Mouse (Mus musculus) heart, postnatal 0 days (tissue): ENCODE results near the gene Eef1a2. TPM values are rescaled to one million over a fixed set of nuclear protein-coding genes. Genes with fewer than 3 reads are reported as not detected.

Experiments used
- ATAC-seq: fragments of 200-750 bp; cut with Nextera tagmentation; 2 replicates; pipeline ENCODE4 v1.8.0; 2017; ENCODE audit warnings: low read depth, moderate number of reproducible peaks, moderate library complexity; ENCODE audit not compliant: insufficient read depth
- DNase-seq: peaks from one replicate; pipeline ENCODE4 v3.0.0-alpha.2; 2016; ENCODE audit warnings: low spot score
- H3K27ac ChIP-seq: fragments of 300-500 bp; sonication (generic); 2 replicates; pipeline ENCODE4 v1.5.1; 2014; ENCODE audit warnings: low read depth, mild to moderate bottlenecking
- H3K27me3 ChIP-seq: fragments of 300-500 bp; sonication (generic); 2 replicates; pipeline ENCODE4 v1.6.1; 2014; ENCODE audit warnings: low read length, mixed read lengths; ENCODE audit not compliant: control insufficient read depth, insufficient read depth
- H3K36me3 ChIP-seq: fragments of 300-500 bp; sonication (generic); replicated peaks from 2 replicates; pipeline ENCODE4 v1.6.1; 2014; ENCODE audit warnings: low read length, mixed read lengths; ENCODE audit not compliant: control insufficient read depth, insufficient read depth
- H3K4me1 ChIP-seq: fragments of 300-500 bp; sonication (generic); 2 replicates; pipeline ENCODE4 v1.6.1; 2014; ENCODE audit warnings: antibody characterized with exemption; ENCODE audit not compliant: control insufficient read depth, insufficient read depth
- H3K4me2 ChIP-seq: fragments of 300-500 bp; sonication (generic); 2 replicates; pipeline ENCODE4 v1.6.1; 2014; ENCODE audit warnings: low read depth, mild to moderate bottlenecking, low read length, moderate library complexity
- H3K4me3 ChIP-seq: fragments of 300-500 bp; sonication (generic); 2 replicates; pipeline ENCODE4 v1.5.1; 2014; ENCODE audit warnings: low read depth, low read length
- H3K9ac ChIP-seq: fragments of 300-500 bp; sonication (generic); replicated peaks from 2 replicates; pipeline ENCODE4 v1.6.1; 2014; ENCODE audit warnings: low read depth, low read length, mixed read lengths
- H3K9me3 ChIP-seq: fragments of 300-500 bp; sonication (generic); replicated peaks from 2 replicates; pipeline ENCODE4 v1.6.1; 2016; ENCODE audit warnings: low read length; ENCODE audit not compliant: control insufficient read depth
- CTCF ChIP-seq: IDR thresholded peaks from 2 replicates; pipeline ENCODE4 v1.5.1; 2016; ENCODE audit warnings: antibody characterized with exemption, control low read depth, low read depth
- EP300 ChIP-seq: IDR thresholded peaks from 2 replicates; pipeline ENCODE4 v1.6.1; 2016; ENCODE audit warnings: antibody characterized with exemption, low read depth
- WGBS: fragments of 180-500 bp; shearing (Covaris S2); extraction: QIAGEN DNeasy Blood & Tissue Kit; methylation state at CpG from one replicate; pipeline ENCODE4 v1.1.7; 2014; 5-methylcytosine and 5-hydroxymethylcytosine counted together
- polyA plus RNA-seq: library from polyadenylated mRNA; unstranded; fragments of >200 nt; fragmentation: Nextera tagmentation; extraction: Ambion mirVana; gene quantifications from 2 replicates; pipeline ENCODE4 v1.2.1, GENCODE M21; 2015
- total RNA-seq: library from RNA; depleted of rRNA; stranded (reverse); fragments of >200 nt; gene quantifications from 2 replicates; pipeline ENCODE4 v1.2.3, GENCODE M21; 2014; ENCODE audit warnings: low replicate concordance; rRNA removed

Eef1a2 gene
- total and polyA plus RNA-seq, 2 experiments from 2014 or later: 19.9 to 291 TPM

- H3K4me1 ChIP-seq: no peaks in the 10 kb centered on the region
- H3K27ac ChIP-seq: no peak overlapping the region
- H3K36me3 ChIP-seq: no peaks in the 10 kb centered on the region
- no peaks in the 10 kb centered on the region for H3K9me3 ChIP-seq
- no peak overlapping the region for H3K4me3 ChIP-seq
- 82% methylated on average over 1 of the region's 1 CpGs for WGBS
- no peaks in the 10 kb centered on the region for H3K27me3 ChIP-seq
- H3K4me2 ChIP-seq: no peak overlapping the region
- ATAC-seq (no peak), DNase-seq (no peak)
- H3K9ac ChIP-seq: no peak overlapping the region
- TF ChIP-seq EP300: no peak
- TF ChIP-seq CTCF: no peak
These were observed 45.1 kb downstream of the Eef1a2 start for GRCm38 (mm10) chr2:181111665-181112064.

- TF ChIP-seq CTCF: no peak
- no peak for TF ChIP-seq EP300
- no peak for ATAC-seq
- no peak for DNase-seq
- Histone ChIP-seq H3K4me1 (no peaks in the 10 kb centered on the region), H3K36me3 (no peaks in the 10 kb centered on the region), H3K27me3 (no peaks in the 10 kb centered on the region), H3K27ac (no peak overlapping the region), H3K9me3 (no peaks in the 10 kb centered on the region), H3K4me2 (no peak overlapping the region), H3K4me3 (no peak overlapping the region), H3K9ac (no peak overlapping the region)
- WGBS: 31% methylated on average over 2 of the region's 2 CpGs
These were observed 52.7 kb downstream of the Eef1a2 start for GRCm38 (mm10) chr2:181104111-181104510.

DNA sequence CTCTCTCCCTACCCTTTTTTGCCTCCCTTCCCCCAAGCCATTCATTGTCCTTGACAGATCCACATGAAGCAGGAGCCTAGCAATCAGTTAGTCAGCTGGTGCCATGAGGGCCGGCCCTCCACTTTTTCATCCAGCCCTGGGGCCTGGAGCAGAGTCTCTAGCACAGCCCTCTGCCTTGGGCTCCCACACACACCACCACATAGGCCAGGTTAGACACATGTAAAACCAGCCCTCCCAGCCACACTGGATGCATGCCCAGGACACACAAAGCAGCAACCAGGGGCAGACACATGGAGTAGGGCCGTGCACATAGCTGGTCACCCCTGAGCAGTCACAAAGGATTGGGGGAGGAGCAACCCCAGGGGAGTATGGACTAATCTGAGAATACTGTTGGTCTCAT is 54.7 kb downstream of the Eef1a2 start:
- no peak for ATAC-seq
- DNase-seq: no peak
- Histone ChIP-seq H3K4me2 (no peak overlapping the region), H3K4me1 (no peaks in the 10 kb centered on the region), H3K36me3 (no peaks in the 10 kb centered on the region), H3K27me3 (no peaks in the 10 kb centered on the region), H3K9me3 (no peaks in the 10 kb centered on the region), H3K9ac (no peak overlapping the region), H3K27ac (no peak overlapping the region), H3K4me3 (no peak overlapping the region)
- WGBS: 51% methylated on average over 2 of the region's 2 CpGs
- TF ChIP-seq CTCF (no peak), EP300 (no peak)

DNA sequence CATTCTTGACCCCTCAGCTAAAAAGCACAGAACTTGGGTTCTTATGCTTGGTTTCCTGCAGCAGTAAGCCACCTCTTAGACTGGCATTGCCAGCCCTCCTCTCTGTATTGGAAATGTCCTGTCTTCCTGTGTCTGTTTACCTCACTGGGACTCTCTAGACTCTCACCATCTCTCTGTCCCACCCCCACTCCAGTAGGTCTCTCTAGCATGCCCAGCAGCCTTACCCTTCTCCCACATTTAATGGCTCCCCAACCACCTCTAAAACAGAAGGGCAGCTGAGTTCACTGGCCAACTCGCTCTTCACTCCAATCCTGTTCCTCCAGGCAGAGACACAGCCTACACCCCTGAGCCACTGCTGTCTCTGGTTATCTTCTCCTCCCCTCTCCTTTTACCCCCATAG is 55.2 kb downstream of the Eef1a2 start:
- no peaks in the 10 kb centered on the region for H3K9me3 ChIP-seq
- H3K4me1 ChIP-seq: no peaks in the 10 kb centered on the region
- no peak overlapping the region for H3K9ac ChIP-seq
- DNase-seq (no peak), ATAC-seq (no peak)
- H3K4me2 ChIP-seq: no peak overlapping the region
- 74% methylated on average over 1 of the region's 1 CpGs for WGBS
- no peak overlapping the region for H3K4me3 ChIP-seq
- TF ChIP-seq CTCF (no peak), EP300 (no peak)
- no peak overlapping the region for H3K27ac ChIP-seq
- no peaks in the 10 kb centered on the region for H3K36me3 ChIP-seq
- no peaks in the 10 kb centered on the region for H3K27me3 ChIP-seq

- Histone ChIP-seq H3K4me3 (no peak overlapping the region), H3K9me3 (no peaks in the 10 kb centered on the region), H3K27ac (no peak overlapping the region), H3K9ac (no peak overlapping the region), H3K27me3 (0 out of 2 replicates have a peak, but pooled peaks cover 2% of the 10 kb centered on the region), H3K36me3 (no peaks in the 10 kb centered on the region), H3K4me1 (no peaks in the 10 kb centered on the region), H3K4me2 (no peak overlapping the region)
- DNase-seq (no peak), ATAC-seq (no peak)
- no peak for TF ChIP-seq CTCF
- WGBS: 66% methylated on average over 2 of the region's 2 CpGs
These were observed 56.7 kb downstream of the Eef1a2 start for GRCm38 (mm10) chr2:181100087-181100486.

Other genes starting within 250 kb of the Eef1a2 start
- 15.8 and 51.0 TPM in 2 replicates for gene Ythdf1, start 236.1 kb downstream of the Eef1a2 start, total RNA-seq
- gene Ythdf1, start 236.1 kb downstream of the Eef1a2 start, polyA plus RNA-seq: 27.1 and 27.7 TPM in 2 replicates
- 0.84 TPM in 1 of 2 replicates, not detected in the other for gene Birc7, start 228.0 kb downstream of the Eef1a2 start, total RNA-seq
- 0.07 and 0.10 TPM in 2 replicates for gene Birc7, start 228.0 kb downstream of the Eef1a2 start, polyA plus RNA-seq
- gene Nkain4, start 202.3 kb downstream of the Eef1a2 start, total RNA-seq: 8.6 and 9.8 TPM in 2 replicates
- gene Nkain4, start 202.3 kb downstream of the Eef1a2 start, polyA plus RNA-seq: 27.6 and 29.6 TPM in 2 replicates
- gene Arfgap1, start 189.8 kb downstream of the Eef1a2 start, total RNA-seq: 40.9 and 58.7 TPM in 2 replicates
- 51.0 and 51.4 TPM in 2 replicates for gene Arfgap1, start 189.8 kb downstream of the Eef1a2 start, polyA plus RNA-seq
- gene Col20a1, start 170.5 kb downstream of the Eef1a2 start, total RNA-seq: 0.15 and 2.0 TPM in 2 replicates
- gene Col20a1, start 170.5 kb downstream of the Eef1a2 start, polyA plus RNA-seq: 0.05 TPM in 2 replicates
- 0.81 TPM in 1 of 2 replicates, not detected in the other for gene Chrna4, start 113.5 kb downstream of the Eef1a2 start, total RNA-seq
- gene Chrna4, start 113.5 kb downstream of the Eef1a2 start, polyA plus RNA-seq: 0.05 and 0.12 TPM in 2 replicates
- gene Kcnq2, start 21.7 kb downstream of the Eef1a2 start, total RNA-seq: 0.04 and 0.08 TPM in 2 replicates
- gene Kcnq2, start 21.7 kb downstream of the Eef1a2 start, polyA plus RNA-seq: not detected in 2 replicates
- 154 and 155 TPM in 2 replicates for gene Ppdpf, start 30.2 kb upstream of the Eef1a2 start, total RNA-seq
- 145 and 157 TPM in 2 replicates for gene Ppdpf, start 30.2 kb upstream of the Eef1a2 start, polyA plus RNA-seq
- gene Ptk6, start 45.8 kb upstream of the Eef1a2 start, total RNA-seq: not detected in 2 replicates
- gene Ptk6, start 45.8 kb upstream of the Eef1a2 start, polyA plus RNA-seq: not detected in 2 replicates
- gene Srms, start 56.2 kb upstream of the Eef1a2 start, total RNA-seq: 0.04 TPM in 1 of 2 replicates, not detected in the other
- gene Srms, start 56.2 kb upstream of the Eef1a2 start, polyA plus RNA-seq: 0.08 and 0.10 TPM in 2 replicates
- gene Fndc11, start 63.0 kb upstream of the Eef1a2 start, total RNA-seq: not detected in 2 replicates
- gene Fndc11, start 63.0 kb upstream of the Eef1a2 start, polyA plus RNA-seq: not detected in 2 replicates
- 19.4 and 23.5 TPM in 2 replicates for gene Helz2, start 85.0 kb upstream of the Eef1a2 start, total RNA-seq
- 0.74 and 0.90 TPM in 2 replicates for gene Helz2, start 85.0 kb upstream of the Eef1a2 start, polyA plus RNA-seq
- 13.4 and 13.5 TPM in 2 replicates for gene Gmeb2, start 131.0 kb upstream of the Eef1a2 start, total RNA-seq
- gene Gmeb2, start 131.0 kb upstream of the Eef1a2 start, polyA plus RNA-seq: 4.5 and 4.6 TPM in 2 replicates
- 0.31 and 2.0 TPM in 2 replicates for gene Stmn3, start 157.5 kb upstream of the Eef1a2 start, total RNA-seq
- gene Stmn3, start 157.5 kb upstream of the Eef1a2 start, polyA plus RNA-seq: 0.16 and 0.78 TPM in 2 replicates
- gene Rtel1, start 162.7 kb upstream of the Eef1a2 start, total RNA-seq: 27.4 and 53.1 TPM in 2 replicates
- gene Rtel1, start 162.7 kb upstream of the Eef1a2 start, polyA plus RNA-seq: 7.6 and 10.0 TPM in 2 replicates
- 26.0 and 38.4 TPM in 2 replicates for gene Zgpat, start 207.9 kb upstream of the Eef1a2 start, total RNA-seq
- gene Zgpat, start 207.9 kb upstream of the Eef1a2 start, polyA plus RNA-seq: 18.7 and 19.2 TPM in 2 replicates
- gene Arfrp1, start 208.4 kb upstream of the Eef1a2 start, total RNA-seq: 11.4 and 17.9 TPM in 2 replicates
- 54.8 and 59.4 TPM in 2 replicates for gene Arfrp1, start 208.4 kb upstream of the Eef1a2 start, polyA plus RNA-seq
- 11.1 and 21.1 TPM in 2 replicates for gene Lime1, start 223.1 kb upstream of the Eef1a2 start, total RNA-seq
- 5.9 and 7.6 TPM in 2 replicates for gene Lime1, start 223.1 kb upstream of the Eef1a2 start, polyA plus RNA-seq